Comparison of ENCODE assay signal across 28 mouse cellular contexts in genomic region chr4:128275586-128275985, GRCm38 (mm10). TPM values are rescaled to one million over a fixed set of nuclear protein-coding genes. Genes with fewer than 3 reads are reported as not detected.
"Had no signal": no experiment of that assay in that cellular context is flagged by ENCODE, and none has a peak within 500 bp of the region (broad histone marks: within the 10 kb centered on the region; RNA-seq: fewer than 3 reads in every experiment).

No protein-coding gene starts in this region.

- DNase-seq: kidney, adult 18-20 months; kidney, postnatal 10 days; kidney, postnatal 36 days; liver, embryonic 13.5 days; lung, adult 2 months; lung, postnatal 14 days; lung, postnatal 4 days; retina, postnatal 1 day; right cerebral cortex, postnatal 4 days; thymus, postnatal 25 days had no signal

RNA-seq across cellular contexts. Expression of gene Hmgb4, which starts 14.8 kb away (rescaled TPM):
- total RNA-seq: layer of hippocampus, adult 8-10 months; left cerebral cortex, postnatal 36 days; liver, adult 2 months; megakaryocyte progenitor cell, adult 5-6 weeks; megakaryocyte-erythroid progenitor cell, adult 5-6 weeks had no signal
- polyA plus RNA-seq: intestine, embryonic 16.5 days; kidney, embryonic 14.5 days; limb, embryonic 11.5 days; limb, embryonic 14.5 days; liver, adult 2 months; liver, embryonic 13.5 days; liver, embryonic 16.5 days; lung, adult 2 months; lung, embryonic 16.5 days; midbrain, embryonic 12.5 days; myocyte; neural tube, embryonic 11.5 days; neural tube, embryonic 15.5 days; stomach, embryonic 14.5 days; stomach, postnatal 0 days; thymus, postnatal 0 days had no signal
